Mouse (Mus musculus) c-Kit-negative CD71-positive TER-119-positive erythroid progenitor cells, embryonic 14.5 days (primary cell): Measurements from ENCODE around the gene U2af2.
"Not testable (repeated sequence)": the region's sequence is repeated elsewhere in the genome, so short reads cannot be mapped to it uniquely, and the experiment has no call there.

Experiments used
- DNase-seq: peaks from one replicate; pipeline ENCODE4 v3.0.0-alpha.2; 2013; ENCODE audit warnings: low read depth, low spot score

U2af2 gene

DNA sequence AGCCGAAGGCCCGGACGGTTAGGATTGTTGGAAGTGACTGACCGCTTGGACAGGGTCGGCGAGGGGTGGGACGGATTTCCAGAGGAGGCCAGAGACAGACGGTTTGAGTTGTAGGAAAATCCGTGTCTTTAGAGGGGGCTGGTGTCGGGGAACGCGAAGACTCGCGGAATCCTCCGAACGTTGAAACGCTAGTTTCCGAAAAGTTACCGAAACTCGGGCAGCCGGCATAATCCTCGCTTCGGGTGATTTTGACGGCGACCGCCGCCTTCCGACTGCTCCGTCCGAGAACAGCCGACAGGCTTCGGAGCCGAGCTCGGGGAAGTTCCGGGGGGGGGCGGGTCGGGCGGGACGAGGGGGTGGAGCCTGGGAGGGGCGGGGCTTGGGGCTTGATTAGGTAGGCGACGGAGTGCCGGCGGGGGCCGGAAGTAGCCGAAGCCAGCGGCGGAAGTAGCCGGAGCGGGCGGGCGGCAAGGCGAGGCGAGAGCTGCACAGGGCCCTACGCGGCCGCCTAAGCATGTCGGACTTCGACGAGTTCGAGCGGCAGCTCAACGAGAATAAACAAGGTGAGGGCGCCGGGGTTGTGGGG lies at the start of gene U2af2:
U2af2 (plus strand) TSS at position 370 of the 586 bp plus-strand sequence.
- DNase-seq = peak; percentile 76

GRCm38 (mm10) chr7:5012681-5013513 lies 49.0 kb upstream of the U2af2 start:
- DNase-seq = no peak

DNA sequence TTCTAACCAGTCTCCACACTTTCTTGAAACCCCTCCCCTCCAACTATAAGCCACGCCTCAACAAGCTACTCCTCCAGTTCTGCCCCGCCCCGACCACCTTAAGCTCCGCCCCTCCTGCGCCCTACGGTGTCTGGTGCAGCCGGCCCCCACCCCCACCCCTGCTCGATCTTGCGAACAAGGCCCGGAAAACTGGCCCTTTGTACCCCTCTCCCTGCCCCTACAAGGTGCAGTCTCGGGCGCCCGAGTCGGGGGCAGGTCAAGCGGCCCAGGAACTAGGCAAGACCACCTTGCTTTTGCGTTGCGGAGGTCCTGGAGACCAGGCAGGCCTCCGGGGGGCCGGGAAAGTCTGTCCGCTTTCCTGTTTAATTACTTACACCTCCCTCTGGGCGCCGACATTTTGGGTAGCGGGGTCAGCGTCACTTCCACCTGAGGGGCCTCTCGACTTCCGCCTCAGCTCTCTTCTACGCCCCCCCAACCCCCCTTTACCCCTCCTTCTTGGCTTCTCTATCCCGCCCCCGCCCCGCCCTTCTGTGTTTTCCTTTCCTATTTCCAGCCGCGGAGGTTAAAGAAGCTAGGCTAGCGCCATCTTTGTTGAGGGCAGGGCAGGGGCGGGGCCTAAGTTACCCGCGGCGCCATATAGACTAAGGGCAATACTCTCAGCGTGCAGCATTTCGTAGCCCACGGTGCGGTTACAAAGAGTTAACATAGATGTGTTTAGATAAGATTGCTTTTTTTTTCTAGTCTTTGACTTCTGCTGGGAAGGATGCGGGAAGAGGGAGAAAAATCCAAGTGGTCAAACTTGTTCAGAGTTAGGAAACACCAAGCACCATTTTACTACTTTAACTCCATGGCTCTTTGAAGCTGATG lies 47.5 kb upstream of the U2af2 start, which contains the start of the genes Zfp524 and Fiz1:
Zfp524 (plus strand) TSS at position 165 of the 867 bp plus-strand sequence.
Fiz1 (minus strand) TSS at position 447 of the 867 bp plus-strand sequence.
- DNase-seq = peak; percentile 96

GRCm38 (mm10) chr7:5015118-5016001 lies 46.6 kb upstream of the U2af2 start, which contains the start of gene Gm44973:
Gm44973 (plus strand) TSS chr7:5015496.
- peak; percentile 89 for DNase-seq

- DNase-seq = no peak
Measured at GRCm38 (mm10) chr7:5016057-5016456, 45.9 kb upstream of the U2af2 start.

GRCm38 (mm10) chr7:5016920-5017319 lies 45.0 kb upstream of the U2af2 start:
- DNase-seq = no peak

DNA sequence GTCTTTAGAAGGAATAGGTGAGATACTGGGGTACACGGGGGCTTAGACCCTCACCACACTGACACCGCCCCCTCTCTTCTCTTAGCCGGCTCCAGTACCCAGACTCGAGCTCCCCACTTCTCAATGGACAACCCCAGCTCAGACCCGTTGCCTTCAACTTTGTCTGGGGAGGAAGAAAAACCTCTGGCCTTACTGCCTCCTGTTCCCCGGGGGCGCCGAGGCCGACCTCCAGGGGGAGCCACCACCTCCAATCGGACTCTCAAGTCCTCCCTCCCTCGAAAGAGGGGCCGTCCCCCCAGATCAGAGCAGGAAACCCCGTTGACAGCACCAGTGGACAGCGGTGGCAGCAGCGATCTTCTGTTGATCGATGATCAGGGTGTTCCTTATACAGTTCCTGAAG lies 44.6 kb upstream of the U2af2 start:
- no peak for DNase-seq

- no peak for DNase-seq
Measured at GRCm38 (mm10) chr7:5017931-5018330, 44.0 kb upstream of the U2af2 start.

GRCm38 (mm10) chr7:5019576-5019975 lies 42.4 kb upstream of the U2af2 start:
- not testable (repeated sequence) for DNase-seq

- DNase-seq = peak; percentile 95
Measured at GRCm38 (mm10) chr7:5020000-5020681, 41.8 kb upstream of the U2af2 start, which contains the start of the genes Zfp865 and Ccdc106. Zfp865 (plus strand) TSS chr7:5020376. Ccdc106 (plus strand) TSS chr7:5020553.

GRCm38 (mm10) chr7:5020685-5021084 lies 41.3 kb upstream of the U2af2 start:
- DNase-seq = no peak

- no peak for DNase-seq
Measured at GRCm38 (mm10) chr7:5021197-5021596, 40.7 kb upstream of the U2af2 start.

- DNase-seq = no peak
Measured at GRCm38 (mm10) chr7:5029543-5029942, 32.4 kb upstream of the U2af2 start.

GRCm38 (mm10) chr7:5029946-5030345 lies 32.0 kb upstream of the U2af2 start:
- no peak for DNase-seq

GRCm38 (mm10) chr7:5030554-5031275 lies 31.2 kb upstream of the U2af2 start:
- DNase-seq = no peak

GRCm38 (mm10) chr7:5031496-5031895 lies 30.4 kb upstream of the U2af2 start:
- DNase-seq = no peak

GRCm38 (mm10) chr7:5033818-5034217 lies 28.1 kb upstream of the U2af2 start, which contains the start of gene 4632433K11Rik:
4632433K11Rik (plus strand) TSS chr7:5034118.
- DNase-seq = no peak

DNA sequence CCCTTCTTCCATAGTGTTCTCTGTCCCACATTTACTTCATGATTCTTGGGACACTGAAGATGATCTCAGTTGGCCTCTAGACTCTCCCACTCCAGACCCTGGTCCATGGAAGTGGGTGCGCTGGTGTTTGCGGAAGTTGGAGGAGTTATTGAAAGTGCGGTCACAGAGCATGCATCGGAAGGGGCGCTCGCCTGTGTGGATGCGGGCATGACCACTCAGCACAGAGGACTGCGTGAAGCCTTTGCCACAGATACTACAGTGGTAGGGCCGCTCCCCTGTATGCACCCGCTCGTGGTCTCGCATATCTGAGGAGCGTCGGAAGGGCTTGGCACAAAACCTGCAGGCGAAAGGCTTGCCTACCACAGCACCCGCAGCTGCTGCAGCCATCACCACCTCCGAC lies 26.3 kb upstream of the U2af2 start:
- no peak for DNase-seq

GRCm38 (mm10) chr7:5036136-5036535 lies 25.8 kb upstream of the U2af2 start:
- DNase-seq = no peak
